8 mouse cellular contexts compared by ENCODE assay signal in the genomic region with DNA sequence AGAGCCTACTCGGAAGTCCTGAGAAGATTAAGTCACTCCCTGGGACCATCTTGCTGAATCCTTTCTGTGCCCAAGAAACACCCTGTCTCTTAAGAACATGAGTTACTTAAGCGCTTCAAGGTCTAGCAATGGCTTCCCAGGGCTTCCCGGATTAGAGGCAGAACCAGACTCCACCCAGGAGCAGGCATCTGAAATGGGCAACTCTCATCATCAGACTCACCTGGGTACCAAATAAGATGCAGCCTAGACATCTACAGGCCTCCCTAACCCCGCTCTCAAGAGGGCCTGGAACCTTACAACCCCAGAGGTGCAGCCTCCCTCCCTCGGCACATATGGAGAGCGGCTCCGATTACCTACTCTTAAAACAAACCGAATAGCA. TPM values are rescaled to one million over a fixed set of nuclear protein-coding genes. Genes with fewer than 3 reads are reported as not detected.
DNase-seq lines count a peak whose midpoint lies in the region; ATAC-seq and TF ChIP-seq lines count a peak whose summit lies in the region.

No protein-coding gene starts in this region.

- TF ChIP-seq POLR2A in ES-Bruce4 (IDR thresholded peaks at IDR 0.05; ENCODE audit: insufficient read depth, low read length) = no peak

- H3K9me3 ChIP-seq in heart, embryonic 12.5 days (replicated peaks) = no peaks in the 10 kb centered on the region
- H3K9me3 ChIP-seq in ES-Bruce4 (replicated peaks; ENCODE audit: control insufficient read depth, insufficient read depth, low read length, poor library complexity, severe bottlenecking) = no peaks in the 10 kb centered on the region
- H3K9me3 ChIP-seq in forebrain, embryonic 15.5 days = no peaks in the 10 kb centered on the region
- no peaks in the 10 kb centered on the region for H3K9me3 ChIP-seq in liver, postnatal 0 days (ENCODE audit: low read length)

- 20% methylated on average over 8 of the region's 8 CpGs for WGBS in heart, embryonic 12.5 days
- 14% methylated on average over 8 of the region's 8 CpGs for WGBS in forebrain, embryonic 15.5 days
- 38% methylated on average over 8 of the region's 8 CpGs for WGBS in liver, postnatal 0 days (ENCODE audit: insufficient replicate concordance)

- H3K4me1 ChIP-seq in heart, embryonic 12.5 days (replicated peaks) = peaks cover 31% of the 10 kb centered on the region
- peaks cover 4% of the 10 kb centered on the region for H3K4me1 ChIP-seq in ES-Bruce4 (ENCODE audit: control insufficient read depth, insufficient read depth, low read length)
- peaks cover 33% of the 10 kb centered on the region for H3K4me1 ChIP-seq in forebrain, embryonic 15.5 days
- peaks cover 51% of the 10 kb centered on the region for H3K4me1 ChIP-seq in liver, postnatal 0 days (ENCODE audit: insufficient read depth)

- TF ChIP-seq EP300 in ES-Bruce4 (IDR thresholded peaks at IDR 0.05; ENCODE audit: insufficient read depth, low read depth, low read length) = no peak
- no peak for TF ChIP-seq EP300 in liver, postnatal 0 days (IDR thresholded peaks at IDR 0.05; ENCODE audit: low read depth)

- peak overlapping the region; percentile 79 for H3K4me3 ChIP-seq in heart, embryonic 12.5 days
- peak overlapping the region; percentile 92 for H3K4me3 ChIP-seq in ES-Bruce4 (ENCODE audit: low read depth, low read length)
- peak overlapping the region; percentile 77 for H3K4me3 ChIP-seq in forebrain, embryonic 15.5 days
- peak overlapping the region; percentile 88 for H3K4me3 ChIP-seq in liver, postnatal 0 days (ENCODE audit: low read depth, low read length)

- ATAC-seq in heart, embryonic 12.5 days (ENCODE audit: insufficient number of reproducible peaks, low FRiP score) = no peak
- ATAC-seq in forebrain, embryonic 15.5 days (replicated peaks) = no peak
- no peak for ATAC-seq in liver, postnatal 0 days
- ATAC-seq in monocyte, adult 5-6 weeks (replicated peaks; ENCODE audit: insufficient number of reproducible peaks, low FRiP score, low TSS enrichment, poor library complexity, severe bottlenecking) = no peak

- H3K4me2 ChIP-seq in heart, embryonic 12.5 days = peak overlapping the region; percentile 87
- H3K4me2 ChIP-seq in forebrain, embryonic 15.5 days (replicated peaks) = peak overlapping the region; percentile 97
- peak overlapping the region; percentile 98 for H3K4me2 ChIP-seq in liver, postnatal 0 days (ENCODE audit: low read depth, low read length)

- H3K27ac ChIP-seq in heart, embryonic 12.5 days (ENCODE audit: poor library complexity, severe bottlenecking) = peak overlapping the region; percentile 86; the same call in 1 of the 2 replicates
- peak overlapping the region; percentile 41 for H3K27ac ChIP-seq in ES-Bruce4 (ENCODE audit: insufficient read depth, low read length)
- H3K27ac ChIP-seq in forebrain, embryonic 15.5 days (replicated peaks) = peak overlapping the region; percentile 95
- H3K27ac ChIP-seq in liver, postnatal 0 days (ENCODE audit: low read depth) = peak overlapping the region; percentile 96

- H3K9ac ChIP-seq in heart, embryonic 12.5 days = peak overlapping the region; percentile 92
- H3K9ac ChIP-seq in ES-Bruce4 (ENCODE audit: low read depth, poor library complexity, severe bottlenecking) = peak overlapping the region; percentile 95
- peak overlapping the region; percentile 81 for H3K9ac ChIP-seq in forebrain, embryonic 15.5 days (replicated peaks)
- H3K9ac ChIP-seq in liver, postnatal 0 days (replicated peaks) = peak overlapping the region; percentile 97

- H3K27me3 ChIP-seq in heart, embryonic 12.5 days (replicated peaks) = no peaks in the 10 kb centered on the region
- no peaks in the 10 kb centered on the region for H3K27me3 ChIP-seq in ES-Bruce4 (ENCODE audit: control insufficient read depth, insufficient read depth, low read length, poor library complexity, severe bottlenecking)
- no peaks in the 10 kb centered on the region for H3K27me3 ChIP-seq in forebrain, embryonic 15.5 days
- H3K27me3 ChIP-seq in liver, postnatal 0 days (ENCODE audit: insufficient read depth, low read length) = no peaks in the 10 kb centered on the region

- no peak for DNase-seq in heart, adult 18-20 months
- no peak for DNase-seq in liver, postnatal 0 days
- no peak for DNase-seq in ovary, postnatal 10 days (ENCODE audit: low spot score)
- no peak for DNase-seq in natural killer cell, adult 2 months (ENCODE audit: low spot score in 2 of 2)

- TF ChIP-seq CTCF in ES-Bruce4 (IDR thresholded peaks at IDR 0.05; ENCODE audit: low read depth, low read length) = no peak
- no peak for TF ChIP-seq CTCF in liver, postnatal 0 days (IDR thresholded peaks at IDR 0.05; ENCODE audit: low read depth)

- no peaks in the 10 kb centered on the region for H3K36me3 ChIP-seq in heart, embryonic 12.5 days
- H3K36me3 ChIP-seq in ES-Bruce4 (ENCODE audit: control insufficient read depth, insufficient read depth, low read length, poor library complexity, severe bottlenecking) = no peaks in the 10 kb centered on the region
- no peaks in the 10 kb centered on the region for H3K36me3 ChIP-seq in forebrain, embryonic 15.5 days
- H3K36me3 ChIP-seq in liver, postnatal 0 days (replicated peaks; ENCODE audit: insufficient read depth, low read length) = no peaks in the 10 kb centered on the region; the same call in 1 of the 2 replicates

RNA-seq across cellular contexts. Expression of gene Klf13, which starts 2.9 kb away (rescaled TPM):
- 16.7 and 17.4 TPM in 2 replicates for polyA plus RNA-seq in heart, embryonic 12.5 days (2016; fragmentation: Nextera tagmentation; extraction: Ambion mirVana)
- 10 to 100 TPM; 42.9 to 59.3 TPM for total RNA-seq in heart, adult 18-20 months (2021)
- polyA plus RNA-seq in ES-Bruce4 (2011; ENCODE audit: insufficient read depth, insufficient read length, low read depth, missing spikeins) = 36.5 and 38.2 TPM in 2 replicates
- polyA plus RNA-seq in forebrain, embryonic 15.5 days (2015; fragmentation: Nextera tagmentation; extraction: Ambion mirVana) = 34.7 and 34.8 TPM in 2 replicates
- polyA plus RNA-seq in liver, postnatal 0 days (2015; fragmentation: Nextera tagmentation; extraction: Ambion mirVana) = 25.5 and 25.7 TPM in 2 replicates
- 106 to 183 TPM (median 115 TPM) in 3 replicates for total RNA-seq in monocyte, adult 5-6 weeks (2017)

RNA-seq across cellular contexts. Expression of gene E030018B13Rik, which starts 19.1 kb away (rescaled TPM):
- not detected in 2 replicates for polyA plus RNA-seq in heart, embryonic 12.5 days (2016; fragmentation: Nextera tagmentation; extraction: Ambion mirVana)
- total RNA-seq in heart, adult 18-20 months (2021) = not detected
- not detected in 2 replicates for polyA plus RNA-seq in ES-Bruce4 (2011; ENCODE audit: insufficient read depth, insufficient read length, low read depth, missing spikeins)
- polyA plus RNA-seq in forebrain, embryonic 15.5 days (2015; fragmentation: Nextera tagmentation; extraction: Ambion mirVana) = 0.31 and 0.39 TPM in 2 replicates
- polyA plus RNA-seq in liver, postnatal 0 days (2015; fragmentation: Nextera tagmentation; extraction: Ambion mirVana) = 0.14 TPM in 1 of 2 replicates, not detected in the other
- total RNA-seq in monocyte, adult 5-6 weeks (2017) = 0.58 TPM in 1 of 3 replicates, not detected in the others

Comparison
In these comparisons a context has a peak if more than half of its experiments do, and no peak if none do; other contexts are left out.
1. H3K27ac ChIP-seq: peak in every context shown above with its lines; median percentile 96 in liver, postnatal 0 days; 95 in forebrain, embryonic 15.5 days; 86 in heart, embryonic 12.5 days; 41 in ES-Bruce4.